Mouse (Mus musculus): ENCODE measurements around the gene Slc36a3.

Gene Slc36a3

DNA sequence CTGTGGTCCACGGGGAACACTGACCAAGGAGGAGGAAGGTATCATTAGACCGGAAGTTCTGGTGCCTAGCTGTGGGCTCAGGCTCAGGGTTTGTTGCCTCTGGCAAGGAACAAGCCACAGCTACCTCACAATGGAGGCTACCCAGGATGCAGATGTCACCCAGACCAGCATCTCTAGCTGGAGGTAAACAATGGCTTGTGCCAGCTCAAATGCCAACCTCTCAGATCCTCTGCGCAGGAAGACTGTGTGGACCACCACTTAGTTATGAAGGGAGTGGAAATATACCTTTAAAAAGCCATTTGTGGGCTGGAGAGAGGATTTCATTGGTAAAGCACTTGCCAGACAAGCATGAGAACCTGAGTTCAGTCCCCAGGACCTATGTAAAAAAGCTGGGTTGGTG is at the start of gene Slc36a3:
TSS of gene Slc36a3 (minus strand) at position 101 of the 400 bp plus-strand sequence.
- no peak for DNase-seq

- DNase-seq = no peak
Measured at GRCm38 (mm10) chr11:55197740-55198510, 46.4 kb upstream of the Slc36a3 start.

- no peak for DNase-seq
Measured at GRCm38 (mm10) chr11:55197086-55197485, 45.6 kb upstream of the Slc36a3 start.

DNA sequence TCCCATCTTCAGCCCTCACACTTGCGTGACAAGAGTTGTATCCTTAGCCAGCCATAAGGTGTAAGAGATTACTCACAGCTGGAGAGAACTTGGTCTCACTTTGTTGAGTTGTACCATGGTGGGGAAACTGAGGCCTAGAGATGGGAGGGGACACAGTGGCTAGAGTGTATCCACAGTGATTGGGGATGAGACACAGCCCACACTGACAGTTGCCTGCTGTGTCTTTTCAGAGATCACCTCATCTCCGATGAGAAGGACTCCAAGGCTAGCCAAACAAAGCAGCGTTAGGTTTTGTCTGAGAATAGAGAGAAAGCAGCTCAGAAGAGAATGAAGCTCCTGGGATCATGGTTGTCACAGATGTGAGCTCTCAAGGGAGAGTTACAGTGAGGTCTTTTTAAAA is 38.7 kb upstream of the Slc36a3 start:
- DNase-seq = no peak

GRCm38 (mm10) chr11:55187777-55188176 is 36.3 kb upstream of the Slc36a3 start:
- DNase-seq = no peak

DNA sequence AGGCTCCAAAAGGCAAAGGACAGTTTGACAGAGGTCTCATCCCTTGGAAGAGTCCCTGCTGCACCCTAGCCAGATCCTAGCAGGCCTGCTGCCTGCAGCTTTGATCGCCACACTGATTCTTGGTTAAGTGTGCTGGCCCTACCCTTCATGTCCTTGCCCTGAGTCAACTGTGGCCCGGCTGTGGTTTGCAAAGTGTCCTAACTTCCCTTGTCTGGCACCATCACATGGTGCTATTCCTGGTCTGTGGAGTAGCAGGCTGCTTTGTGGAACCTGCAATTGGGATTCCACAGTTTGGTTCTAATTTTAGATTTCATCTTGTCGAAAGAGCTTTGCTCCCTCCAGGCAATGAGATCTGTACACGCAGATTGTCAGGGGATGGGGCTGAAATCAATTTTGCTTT is 35.8 kb upstream of the Slc36a3 start:
- no peak for DNase-seq

DNA sequence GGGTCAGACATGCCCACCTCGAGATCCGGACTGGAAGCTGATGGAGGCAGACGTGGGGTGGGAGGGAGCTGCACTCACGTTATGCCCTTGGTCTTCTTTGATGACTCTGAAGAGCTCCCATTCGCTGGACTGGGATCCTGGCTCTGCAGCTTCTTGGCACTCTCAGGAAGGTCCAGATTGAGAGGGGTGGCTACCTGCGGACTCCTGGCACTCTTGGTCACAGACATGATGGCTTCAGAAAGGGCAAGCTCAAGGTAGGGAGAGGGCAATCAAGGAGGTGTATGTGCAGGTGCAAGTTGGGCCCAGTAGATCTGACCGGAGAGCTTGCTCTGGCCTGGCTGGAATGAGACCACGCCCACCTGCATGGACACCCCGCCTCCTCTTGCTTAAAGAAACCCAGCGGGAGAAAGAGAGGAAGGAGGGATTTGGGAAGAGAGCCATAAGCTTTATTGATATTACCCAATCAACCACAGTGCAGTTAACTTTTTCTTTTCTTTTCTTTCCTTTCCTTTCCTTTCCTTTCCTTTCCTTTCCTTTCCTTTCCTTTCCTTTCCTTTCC is 33.3 kb upstream of the Slc36a3 start, which contains the start of gene Slc36a2:
TSS of gene Slc36a2 (minus strand) at position 345 of the 559 bp plus-strand sequence.
- peak; percentile 52 to 58 for DNase-seq

- no peak for DNase-seq
Measured at GRCm38 (mm10) chr11:55184246-55184645, 32.7 kb upstream of the Slc36a3 start.

DNA sequence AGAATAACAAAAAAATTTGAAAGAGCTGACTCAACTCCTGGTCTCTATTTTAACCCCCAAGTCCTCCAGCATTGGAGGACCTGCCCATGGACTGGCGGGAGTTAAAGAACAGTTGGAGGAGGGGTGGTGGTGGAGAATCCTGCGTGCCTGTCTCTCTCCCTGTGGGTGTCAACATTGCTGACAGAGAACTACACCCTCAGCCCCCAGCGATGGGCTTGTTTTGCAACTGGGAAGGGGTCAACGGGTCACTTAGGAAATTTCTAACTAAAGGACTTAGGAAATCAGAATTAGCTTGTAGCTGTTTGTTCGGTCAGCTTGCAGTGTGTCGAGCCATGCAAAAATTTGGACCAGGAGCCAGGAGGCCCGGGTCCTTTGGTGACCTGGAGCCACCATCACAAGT is 31.6 kb upstream of the Slc36a3 start:
- DNase-seq = no peak

DNA sequence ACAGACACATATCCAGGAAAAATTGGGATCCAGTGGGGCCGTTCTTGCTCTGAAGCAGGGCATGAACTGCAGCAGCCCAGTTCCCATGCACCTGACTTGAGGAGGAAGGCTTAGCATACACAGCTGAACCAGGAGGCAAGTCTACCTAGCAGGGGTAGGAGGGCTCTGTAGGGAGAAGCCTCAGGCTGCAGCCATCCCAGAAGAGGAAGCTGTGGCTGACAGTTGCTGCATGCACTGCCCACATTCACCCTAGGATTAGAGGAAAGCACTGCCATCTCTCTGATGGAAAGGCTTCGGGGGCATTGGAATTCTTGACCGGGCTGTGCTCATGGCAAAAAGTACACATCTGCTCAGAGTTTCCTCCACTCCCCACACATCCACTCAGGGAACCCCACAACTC is 28.3 kb upstream of the Slc36a3 start:
- DNase-seq = no peak

DNA sequence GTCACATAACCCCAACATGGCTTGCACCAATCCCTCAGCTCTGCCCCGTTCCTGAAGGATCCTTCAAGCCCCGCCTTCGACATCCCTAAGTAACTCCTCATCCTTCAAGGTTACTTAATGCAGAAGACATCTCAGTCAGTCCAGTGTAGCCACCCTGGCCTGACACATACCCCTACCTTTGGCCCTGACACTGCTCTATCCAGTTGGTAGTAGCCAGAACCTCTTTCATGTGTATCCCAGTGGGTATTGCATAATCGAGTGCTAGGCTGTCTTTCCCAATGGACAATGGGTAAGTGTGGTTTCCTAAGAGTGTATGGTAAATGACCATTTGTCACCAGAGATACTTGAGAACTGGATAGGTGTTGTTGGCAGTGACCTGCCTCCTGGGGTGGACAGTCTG is 27.3 kb upstream of the Slc36a3 start:
- no peak for DNase-seq

- DNase-seq = no peak
Measured at GRCm38 (mm10) chr11:55170501-55170900, 19.0 kb upstream of the Slc36a3 start.

DNA sequence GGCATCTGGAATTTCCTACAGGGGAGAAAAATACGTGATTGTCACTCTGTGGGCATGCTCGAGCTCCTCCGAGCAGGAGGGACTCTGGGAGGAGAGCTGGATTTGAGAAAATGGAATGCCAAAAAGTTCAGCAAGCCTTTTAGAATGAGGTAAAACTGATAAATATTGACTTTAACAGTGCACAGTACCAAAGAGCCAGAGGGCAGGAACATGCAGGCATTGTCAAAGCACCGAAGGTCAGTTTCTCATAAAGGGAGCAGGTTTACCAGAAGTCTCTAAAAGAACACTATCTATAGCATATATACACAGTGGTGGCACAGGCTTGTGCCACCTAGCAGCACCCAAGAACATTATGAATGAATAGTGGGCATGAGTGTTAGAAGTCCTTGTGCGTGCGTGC is 17.4 kb upstream of the Slc36a3 start:
- DNase-seq = no peak

- DNase-seq = no peak
Measured at GRCm38 (mm10) chr11:55168504-55168903, 17.0 kb upstream of the Slc36a3 start.

DNA sequence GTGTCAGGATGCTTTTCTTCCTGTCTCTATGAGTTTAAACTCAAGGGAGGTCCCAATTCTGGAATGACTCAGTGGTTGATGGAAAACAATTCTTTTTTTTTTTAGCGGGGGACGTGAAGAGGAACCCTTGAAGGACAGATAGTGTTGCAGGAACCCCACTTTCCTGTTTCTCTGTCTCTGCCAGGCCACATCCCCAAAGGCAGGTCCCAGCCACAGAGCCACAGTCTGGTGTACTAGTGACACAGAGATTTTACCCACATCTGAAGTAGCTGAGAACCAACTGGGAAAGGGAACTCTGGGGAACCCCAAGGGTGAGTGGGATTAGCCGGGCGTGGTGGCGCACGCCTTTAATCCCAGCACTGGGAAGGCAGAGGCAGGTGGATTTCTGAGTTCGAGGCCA is 14.2 kb upstream of the Slc36a3 start:
- DNase-seq = no peak

DNA sequence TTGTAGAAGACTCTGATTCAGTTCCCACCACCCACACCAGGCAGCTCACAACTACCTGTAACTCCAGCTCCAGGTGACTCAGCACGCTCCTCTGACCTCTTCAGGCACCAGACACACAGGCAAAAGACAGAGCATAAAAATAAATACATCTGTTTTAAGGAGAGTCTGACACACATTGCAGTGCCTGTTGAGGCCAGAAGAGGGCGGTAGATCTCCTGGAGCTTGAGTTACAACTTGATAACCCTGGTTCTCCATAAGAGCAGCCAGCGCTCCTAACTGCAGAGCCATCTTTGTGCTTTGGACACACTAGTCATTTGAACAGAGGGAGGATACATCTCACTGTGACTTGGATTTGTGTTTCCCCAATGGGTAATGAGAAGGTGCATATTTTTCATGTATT is 13.2 kb upstream of the Slc36a3 start:
- peak; percentile 60 to 64 for DNase-seq

GRCm38 (mm10) chr11:55162670-55163069 is 11.2 kb upstream of the Slc36a3 start:
- DNase-seq = peak; percentile 69 to 70

- DNase-seq = peak; percentile 92
Measured at GRCm38 (mm10) chr11:55158785-55159359, 7.4 kb upstream of the Slc36a3 start.

- DNase-seq = no peak
Measured at GRCm38 (mm10) chr11:55155070-55155421, 3.5 kb upstream of the Slc36a3 start.

GRCm38 (mm10) chr11:55154398-55155069 is 3.0 kb upstream of the Slc36a3 start:
- no peak for DNase-seq

DNA sequence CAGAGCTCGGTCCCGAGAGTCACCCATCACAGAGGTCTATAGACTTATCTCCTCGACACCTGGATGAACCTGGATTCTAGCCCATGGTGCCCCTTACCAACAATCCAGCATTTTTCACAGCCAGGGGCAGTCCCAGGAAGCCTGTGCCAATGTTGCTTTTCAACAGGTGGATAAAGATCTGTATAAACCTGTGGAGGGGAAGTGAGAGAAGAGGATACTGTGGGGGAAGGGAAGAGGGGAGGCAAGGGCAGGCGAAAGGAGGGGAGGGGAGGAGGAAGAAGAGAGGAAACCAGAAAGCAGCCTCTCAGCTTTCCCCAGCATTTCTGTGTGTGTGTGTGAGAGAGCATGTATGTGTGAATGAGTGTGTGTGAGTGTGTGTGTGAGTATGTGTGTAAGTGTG is 3.0 kb downstream of the Slc36a3 start:
- DNase-seq = no peak

DNA sequence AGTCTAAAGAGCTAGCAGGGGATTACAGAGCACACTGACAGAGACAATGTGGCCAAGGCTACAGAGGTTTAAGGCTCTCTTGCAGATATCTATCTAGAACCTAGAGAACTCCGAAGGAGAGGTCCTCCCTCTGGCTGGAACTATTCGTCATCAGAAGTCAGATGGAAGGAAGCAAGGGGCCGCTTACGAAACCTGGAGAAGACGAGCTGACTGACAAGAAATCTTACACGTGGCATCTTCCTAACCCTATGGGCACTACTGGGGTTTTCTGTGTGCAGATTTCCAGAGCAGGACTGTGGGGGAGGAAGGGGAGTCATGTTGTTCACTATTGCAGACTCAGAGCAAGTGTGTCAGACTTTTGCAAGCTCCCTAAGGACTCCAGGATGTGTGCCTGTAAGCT is 4.1 kb downstream of the Slc36a3 start:
- DNase-seq = no peak

DNA sequence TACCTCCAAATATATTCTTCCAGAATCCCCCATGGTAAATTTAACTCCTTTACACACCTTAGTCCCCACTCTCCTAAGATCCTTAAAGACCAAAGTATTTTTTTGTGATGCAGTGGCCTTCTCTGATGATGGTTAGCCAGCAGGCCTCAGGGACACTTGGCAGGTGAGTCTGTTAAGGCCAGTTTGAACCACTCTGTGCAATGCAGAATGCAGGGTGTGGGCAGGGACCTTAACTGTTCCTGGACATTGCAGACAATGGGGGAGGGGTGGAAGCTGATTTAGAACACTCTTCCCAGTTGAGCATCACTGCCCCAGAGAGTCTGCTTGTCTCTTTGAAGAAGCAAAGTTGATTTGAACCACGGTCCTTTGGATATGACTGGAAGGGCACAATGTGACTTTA is 4.7 kb downstream of the Slc36a3 start:
- DNase-seq = no peak

DNA sequence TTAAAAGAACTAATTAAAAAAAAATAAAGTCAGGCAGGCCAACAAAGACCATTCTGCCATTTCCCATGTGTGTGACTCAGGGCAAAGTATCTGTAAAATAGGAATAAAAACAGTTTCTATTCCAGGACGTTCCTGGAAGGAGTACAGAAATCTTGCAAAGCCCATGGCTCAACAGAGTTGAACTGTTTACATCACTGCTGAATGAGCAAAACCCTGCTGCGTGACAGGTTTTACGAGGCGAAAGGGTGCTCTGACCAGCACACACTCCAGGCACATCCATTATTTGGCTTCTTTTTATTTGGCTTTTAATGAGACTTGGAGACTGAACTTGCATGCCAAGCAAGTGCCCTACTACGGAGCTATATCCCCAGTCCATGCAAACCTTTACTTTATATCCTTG is 7.5 kb downstream of the Slc36a3 start:
- no peak for DNase-seq

Data from kidney, postnatal 4 days (tissue).